Mouse (Mus musculus): ENCODE measurements around the gene Defa23.
"Not testable (repeated sequence)": the region's sequence is repeated elsewhere in the genome, so short reads cannot be mapped to it uniquely, and the experiment has no call there.

Gene Defa23

GRCm38 (mm10) chr8:21054747-21055146, at the start of gene Defa23:
TSS of gene Defa23 (plus strand) at chr8:21055047.
- DNase-seq: not testable (repeated sequence)

GRCm38 (mm10) chr8:21006801-21007200, 48.0 kb upstream of the Defa23 start:
- DNase-seq: no peak

GRCm38 (mm10) chr8:21008578-21008977, 46.3 kb upstream of the Defa23 start:
- DNase-seq: not testable (repeated sequence)

GRCm38 (mm10) chr8:21010548-21010947, 44.3 kb upstream of the Defa23 start:
- not testable (repeated sequence) for DNase-seq

GRCm38 (mm10) chr8:21025245-21025644, 29.6 kb upstream of the Defa23 start, which contains the start of gene Defa21:
TSS of gene Defa21 (plus strand) at chr8:21025545.
- not testable (repeated sequence) for DNase-seq

- DNase-seq: not testable (repeated sequence)
Observed at GRCm38 (mm10) chr8:21064738-21065137, 9.9 kb downstream of the Defa23 start, which contains the start of gene Defa35. TSS of gene Defa35 (plus strand) at chr8:21065038.

- not testable (repeated sequence) for DNase-seq
Observed at GRCm38 (mm10) chr8:21084142-21084541, 29.3 kb downstream of the Defa23 start, which contains the start of gene Defa25. TSS of gene Defa25 (plus strand) at chr8:21084442.

- DNase-seq: no peak
Observed at GRCm38 (mm10) chr8:21093106-21093505, 38.3 kb downstream of the Defa23 start.

GRCm38 (mm10) chr8:21095950-21096349, 41.1 kb downstream of the Defa23 start, which contains the start of gene Gm14851:
TSS of gene Gm14851 (minus strand) at chr8:21096050.
- not testable (repeated sequence) for DNase-seq

Measured in thymus, postnatal 14 days (tissue).